8 mouse cellular contexts compared by ENCODE assay signal in the genomic region with DNA sequence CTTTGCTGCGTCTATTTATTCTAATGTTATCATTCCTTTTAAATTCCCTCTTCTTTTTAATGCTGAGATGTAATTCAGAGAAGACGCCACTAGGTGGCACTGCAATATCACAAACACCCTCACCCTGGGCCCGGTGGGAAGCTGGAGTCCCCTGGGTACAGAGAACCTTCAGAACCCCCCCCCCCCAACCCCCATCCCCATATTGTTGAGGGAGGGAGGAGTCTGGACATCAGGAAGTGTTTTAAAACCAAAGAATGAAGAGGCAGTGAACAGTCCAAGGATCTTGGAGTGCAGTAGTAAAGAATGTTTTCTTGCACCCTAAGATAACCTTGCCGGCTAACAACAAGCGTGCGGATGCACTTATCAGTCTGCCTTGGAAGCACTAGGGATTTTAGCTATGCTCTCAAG. TPM values are rescaled to one million over a fixed set of nuclear protein-coding genes. Genes with fewer than 3 reads are reported as not detected.
A peak's percentile ranks its signal among the peaks of the same experiment; 100 is the strongest.
DNase-seq lines count a peak whose midpoint lies in the region; ATAC-seq and TF ChIP-seq lines count a peak whose summit lies in the region.

No protein-coding gene starts in this region.

- no peaks in the 10 kb centered on the region for H3K4me1 ChIP-seq in lung, embryonic 14.5 days (ENCODE audit: insufficient read depth)
- peaks cover 2% of the 10 kb centered on the region for H3K4me1 ChIP-seq in heart, adult 2 months (ENCODE audit: control insufficient read depth, insufficient read depth, low read length)
- no peaks in the 10 kb centered on the region for H3K4me1 ChIP-seq in midbrain, embryonic 14.5 days (ENCODE audit: control insufficient read depth, insufficient read depth, low read length)

- no peak overlapping the region for H3K27ac ChIP-seq in lung, embryonic 14.5 days (ENCODE audit: low read depth)
- no peak overlapping the region for H3K27ac ChIP-seq in heart, adult 2 months
- H3K27ac ChIP-seq in midbrain, embryonic 14.5 days (replicated peaks; ENCODE audit: low read depth, low read length): no peak overlapping the region

- H3K4me3 ChIP-seq in lung, embryonic 14.5 days (ENCODE audit: low read depth, low read length): no peak overlapping the region
- no peak overlapping the region for H3K4me3 ChIP-seq in heart, adult 2 months
- no peak overlapping the region for H3K4me3 ChIP-seq in midbrain, embryonic 14.5 days (replicated peaks; ENCODE audit: low read depth, low read length)

- intact Hi-C loops in heart, adult 2 months (cut with DNase I): loop anchor here (5.0 kb wide), 1 partner anchor 1163 kb away; no protein-coding TSS in a partner anchor

- peak; percentile 97 for ATAC-seq in lung, embryonic 14.5 days (ENCODE audit: insufficient read depth)
- peak; percentile 72; the same call in 1 of the 2 replicates for ATAC-seq in midbrain, embryonic 14.5 days (ENCODE audit: low FRiP score, low TSS enrichment)
- no peak for ATAC-seq in inflammation-experienced regulatory T-cells, adult 6 months

- TF ChIP-seq POLR2A in brain, embryonic 14.5 days (IDR thresholded peaks at IDR 0.05; ENCODE audit: borderline replicate concordance, extremely low read depth, insufficient read depth, insufficient read length, poor library complexity, severe bottlenecking): no peak
- TF ChIP-seq POLR2A in heart, adult 2 months (IDR thresholded peaks at IDR 0.05; ENCODE audit: insufficient read depth, low read depth, low read length): no peak

- 17% methylated on average over 6 of the region's 6 CpGs for WGBS in lung, embryonic 14.5 days
- WGBS in heart, adult 2 months: 3% methylated on average over 6 of the region's 6 CpGs
- 44% methylated on average over 6 of the region's 6 CpGs for WGBS in midbrain, embryonic 14.5 days

- peak overlapping the region; percentile 25 for H3K4me2 ChIP-seq in lung, embryonic 14.5 days
- H3K4me2 ChIP-seq in midbrain, embryonic 14.5 days (ENCODE audit: low read length): no peak overlapping the region

- peak; percentile 72 for TF ChIP-seq CTCF in lung, embryonic 14.5 days (IDR thresholded peaks at IDR 0.05; ENCODE audit: low read depth)
- peak; percentile 68 for TF ChIP-seq CTCF in brain, embryonic 14.5 days (IDR thresholded peaks at IDR 0.05; ENCODE audit: borderline replicate concordance, extremely low read depth, insufficient read depth, insufficient read length)
- TF ChIP-seq CTCF in heart, adult 2 months (IDR thresholded peaks at IDR 0.05): peak; percentile 70

- no peaks in the 10 kb centered on the region for H3K27me3 ChIP-seq in lung, embryonic 14.5 days (ENCODE audit: insufficient read depth, low read length)
- H3K27me3 ChIP-seq in heart, adult 2 months (ENCODE audit: control insufficient read depth, insufficient read depth, low read length): no peaks in the 10 kb centered on the region
- H3K27me3 ChIP-seq in midbrain, embryonic 14.5 days (ENCODE audit: control insufficient read depth, insufficient read depth, low read length): no peaks in the 10 kb centered on the region

- H3K9me3 ChIP-seq in lung, embryonic 14.5 days (ENCODE audit: low read depth, low read length): no peaks in the 10 kb centered on the region
- H3K9me3 ChIP-seq in midbrain, embryonic 14.5 days (ENCODE audit: control insufficient read depth, low read length): no peaks in the 10 kb centered on the region

- DNase-seq in lung, embryonic 14.5 days: peak; percentile 81
- DNase-seq in lung, postnatal 25 days (ENCODE audit: low spot score): no peak
- DNase-seq in brain, embryonic 14.5 days (ENCODE audit: low read depth): peak; percentile 64
- DNase-seq in heart, adult 2 months: no peak
- DNase-seq in kidney, postnatal 10 days: peak; percentile 58
- DNase-seq in midbrain, embryonic 14.5 days: peak; percentile 78
- DNase-seq in spleen, postnatal 14 days (ENCODE audit: low spot score in 2 of 2): no peak

- no peaks in the 10 kb centered on the region for H3K79me2 ChIP-seq in heart, adult 2 months (replicated peaks; ENCODE audit: control insufficient read depth, insufficient read depth, low read length)

- H3K36me3 ChIP-seq in lung, embryonic 14.5 days (ENCODE audit: insufficient read depth): no peaks in the 10 kb centered on the region
- H3K36me3 ChIP-seq in heart, adult 2 months (ENCODE audit: control insufficient read depth, insufficient read depth, low read length): no peaks in the 10 kb centered on the region
- H3K36me3 ChIP-seq in midbrain, embryonic 14.5 days (ENCODE audit: control insufficient read depth, insufficient read depth, low read length): no peaks in the 10 kb centered on the region

- H3K9ac ChIP-seq in lung, embryonic 14.5 days: no peak overlapping the region
- no peak overlapping the region for H3K9ac ChIP-seq in heart, adult 2 months (ENCODE audit: low read depth, low read length)
- no peak overlapping the region for H3K9ac ChIP-seq in midbrain, embryonic 14.5 days (replicated peaks; ENCODE audit: low read length)

- TF ChIP-seq EP300 in heart, adult 2 months (IDR thresholded peaks at IDR 0.05; ENCODE audit: insufficient read depth, low read depth, low read length): 0 out of 2 replicates have a peak, but pooled peaks have one; percentile 13

RNA-seq across cellular contexts. Expression of a gene that starts 32.2 kb away (rescaled TPM):
- 8.0 and 8.4 TPM in 2 replicates for polyA plus RNA-seq in lung, embryonic 14.5 days (2014; fragmentation: Nextera tagmentation; extraction: Ambion mirVana)
- polyA plus RNA-seq in brain, embryonic 14.5 days (2012; rRNA removed): 0.34 TPM in 2 replicates
- 1 to 10 TPM; 3.7 to 5.0 TPM for total RNA-seq in heart, adult 2 months (2021)
- polyA plus RNA-seq in heart, adult 2 months (2012; rRNA removed): 2.2 and 3.1 TPM in 2 replicates
- polyA plus RNA-seq in midbrain, embryonic 14.5 days (2014; fragmentation: Nextera tagmentation; extraction: Ambion mirVana): 0.07 TPM in 2 replicates
- polyA plus RNA-seq in inflammation-experienced regulatory T-cells, adult 6 months (2017; shearing (Covaris generic)): under 1 TPM; 0.05 to 0.40 (median 0.33) TPM

RNA-seq across cellular contexts. Expression of a gene that starts 32.3 kb away (rescaled TPM):
- polyA plus RNA-seq in lung, embryonic 14.5 days (2014; fragmentation: Nextera tagmentation; extraction: Ambion mirVana): 3.8 and 4.5 TPM in 2 replicates
- polyA plus RNA-seq in brain, embryonic 14.5 days (2012; rRNA removed): 0.14 and 0.25 TPM in 2 replicates
- 1 to 10 TPM; 1.3 to 1.8 TPM for total RNA-seq in heart, adult 2 months (2021)
- 3.3 TPM in 2 replicates for polyA plus RNA-seq in heart, adult 2 months (2012; rRNA removed)
- polyA plus RNA-seq in midbrain, embryonic 14.5 days (2014; fragmentation: Nextera tagmentation; extraction: Ambion mirVana): 0.08 and 0.14 TPM in 2 replicates
- under 1 TPM in 1 of 3 experiments, not detected in 2; 0.10 TPM for polyA plus RNA-seq in inflammation-experienced regulatory T-cells, adult 6 months (2017; shearing (Covaris generic))

Comparison
In these comparisons a context has a peak if more than half of its experiments do, and no peak if none do; other contexts are left out.
1. DNase-seq: peak in lung, embryonic 14.5 days (single experiment), brain, embryonic 14.5 days (single experiment), kidney, postnatal 10 days (single experiment) and midbrain, embryonic 14.5 days (single experiment); none in lung, postnatal 25 days (single experiment), heart, adult 2 months (0 of 2) and spleen, postnatal 14 days (0 of 2).
2. Peak in every context shown above with its lines, with median percentiles within 50 percentile points of each other: CTCF ChIP-seq.